Mouse (Mus musculus): ENCODE results near the gene Cdh4.

DNA sequence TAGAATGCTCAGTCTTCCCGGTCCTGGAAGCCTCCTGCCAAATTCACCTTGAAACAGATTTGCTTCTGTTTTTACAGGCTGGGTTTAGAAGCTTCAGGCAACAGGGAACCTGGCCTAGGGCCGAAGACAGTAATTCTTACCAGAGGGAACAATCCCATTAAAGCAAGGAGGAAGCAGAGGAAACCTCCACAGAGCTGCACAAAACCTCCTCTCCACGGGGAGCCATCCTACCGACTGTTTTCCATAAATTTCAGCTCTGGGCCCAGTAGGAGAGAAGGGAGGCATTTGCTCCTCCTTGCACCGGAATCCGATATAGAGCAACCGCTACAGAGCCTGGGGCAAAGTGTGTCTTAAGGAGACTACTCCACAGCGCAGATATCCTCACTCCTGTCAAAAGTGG is 79.9 kb downstream of the Cdh4 start:
- TF ChIP-seq CTCF (conservative IDR thresholded peaks at IDR 0.05; ENCODE audit: low read length): no peak
- no peak for TF ChIP-seq POU5F1 (IDR thresholded peaks at IDR 0.05; ENCODE audit: borderline replicate concordance, low read length)

Measured in E14TG2a.4 (cell line).